Mouse (Mus musculus) left cerebral cortex, adult 9 months (tissue): ENCODE measurements around the gene Tmem270.

ENCODE experiments used
- DNase-seq, 2 experiments: peaks; one replicate each; pipeline ENCODE4 v3.0.0; 2022; ENCODE audit warnings: low spot score in 2 of 2

Gene Tmem270

DNA sequence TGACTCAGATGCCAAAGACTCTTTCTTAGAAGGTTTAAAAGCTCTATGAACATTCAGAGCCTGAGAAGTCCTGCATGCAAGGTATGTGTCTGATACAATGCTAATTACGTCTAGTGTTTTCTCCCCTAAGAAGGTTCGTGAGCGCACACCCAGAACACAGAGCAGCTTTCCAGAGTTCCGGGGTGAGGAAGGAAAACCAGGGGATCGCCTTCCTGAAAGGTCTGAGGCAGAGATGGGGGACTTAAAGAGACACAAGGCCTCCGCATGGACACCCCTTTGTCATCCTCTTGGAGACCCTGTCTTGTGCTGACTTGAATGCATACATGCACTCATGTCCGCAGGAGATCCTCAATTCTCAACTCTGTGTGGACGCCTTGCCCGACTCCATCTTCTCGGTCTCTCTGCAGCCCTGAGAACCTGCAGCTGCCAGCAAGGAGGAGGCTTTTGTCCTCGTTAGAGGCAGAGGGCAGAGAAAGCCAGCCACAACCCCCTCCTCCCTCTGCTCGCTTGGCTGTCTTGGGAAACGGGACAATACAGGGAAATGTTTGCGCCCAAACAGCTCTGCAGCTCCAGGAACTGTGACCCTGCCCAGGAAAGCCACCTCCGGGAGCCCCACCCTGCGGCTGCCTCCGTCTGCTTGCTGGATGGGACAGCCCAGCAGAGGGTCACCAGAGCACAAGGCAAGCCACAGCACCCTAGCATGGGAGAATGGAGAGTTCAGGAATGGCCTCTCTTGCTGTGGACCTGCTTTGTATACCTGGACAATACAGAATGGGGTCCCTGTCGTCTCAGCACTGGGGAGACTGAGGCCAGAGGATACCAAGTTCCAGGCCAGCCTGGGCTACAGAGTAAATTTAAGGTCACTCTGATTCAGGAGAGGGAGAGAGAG lies 18.8 kb downstream of the Tmem270 start:
- no peak for DNase-seq

DNA sequence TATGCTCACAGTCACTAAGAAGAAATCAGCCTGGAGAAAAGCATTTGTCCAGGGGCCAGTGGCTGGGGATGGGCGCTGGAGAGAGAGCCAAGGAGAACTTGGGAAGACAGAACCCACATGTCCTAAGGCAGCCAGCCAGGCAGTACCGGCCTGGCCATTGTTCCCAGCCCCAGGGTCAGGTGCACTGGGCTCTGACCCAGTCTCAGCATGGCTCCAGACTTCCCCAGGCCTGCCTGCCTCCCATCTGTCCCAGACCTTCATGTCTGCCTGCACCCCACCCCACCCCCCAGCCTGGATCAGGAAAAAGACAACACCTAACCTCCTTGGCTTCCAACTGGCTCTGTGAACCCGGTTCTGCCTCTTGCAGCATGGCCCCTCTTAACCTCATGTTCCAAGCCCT lies 23.5 kb downstream of the Tmem270 start:
- DNase-seq: no peak

DNA sequence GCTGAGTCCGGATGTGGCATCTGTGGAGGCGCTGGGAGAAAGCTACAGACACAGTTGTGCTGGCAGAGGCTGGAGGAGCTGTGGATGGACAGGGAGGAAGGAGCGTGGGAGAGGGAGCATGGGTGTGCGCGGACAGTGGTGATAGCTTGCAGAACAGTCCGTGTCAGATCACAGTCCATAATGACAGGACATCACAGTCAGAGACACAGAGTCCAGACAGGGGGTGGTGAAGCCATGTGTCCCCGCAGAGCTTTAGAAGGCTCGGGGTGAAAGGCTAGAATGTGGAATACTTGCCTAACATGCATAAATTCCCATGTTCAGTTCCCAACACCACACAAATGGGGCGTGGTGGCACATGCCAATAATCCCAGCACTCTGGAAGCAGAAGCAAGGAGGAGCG lies 29.7 kb downstream of the Tmem270 start:
- no peak for DNase-seq

DNA sequence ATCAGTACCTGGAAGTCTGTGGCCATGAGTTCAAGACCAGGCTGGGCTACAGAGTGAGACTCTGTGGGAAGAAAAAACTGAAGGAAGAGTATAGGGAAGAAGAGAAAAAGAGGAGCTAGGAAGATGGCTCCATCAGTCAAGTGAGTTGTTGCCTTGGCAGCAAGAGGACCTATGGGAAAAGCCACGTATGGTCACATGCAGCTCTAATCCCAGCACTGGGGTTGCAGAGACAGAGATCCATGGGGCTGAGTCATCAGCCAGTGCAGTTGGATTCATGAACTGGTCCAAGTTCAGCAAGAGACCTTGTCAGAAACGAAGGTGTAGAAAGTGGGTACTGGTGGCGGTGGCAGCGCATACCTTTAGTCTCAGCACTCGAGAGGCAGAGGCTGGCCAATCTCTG lies 31.3 kb downstream of the Tmem270 start:
- no peak for DNase-seq

DNA sequence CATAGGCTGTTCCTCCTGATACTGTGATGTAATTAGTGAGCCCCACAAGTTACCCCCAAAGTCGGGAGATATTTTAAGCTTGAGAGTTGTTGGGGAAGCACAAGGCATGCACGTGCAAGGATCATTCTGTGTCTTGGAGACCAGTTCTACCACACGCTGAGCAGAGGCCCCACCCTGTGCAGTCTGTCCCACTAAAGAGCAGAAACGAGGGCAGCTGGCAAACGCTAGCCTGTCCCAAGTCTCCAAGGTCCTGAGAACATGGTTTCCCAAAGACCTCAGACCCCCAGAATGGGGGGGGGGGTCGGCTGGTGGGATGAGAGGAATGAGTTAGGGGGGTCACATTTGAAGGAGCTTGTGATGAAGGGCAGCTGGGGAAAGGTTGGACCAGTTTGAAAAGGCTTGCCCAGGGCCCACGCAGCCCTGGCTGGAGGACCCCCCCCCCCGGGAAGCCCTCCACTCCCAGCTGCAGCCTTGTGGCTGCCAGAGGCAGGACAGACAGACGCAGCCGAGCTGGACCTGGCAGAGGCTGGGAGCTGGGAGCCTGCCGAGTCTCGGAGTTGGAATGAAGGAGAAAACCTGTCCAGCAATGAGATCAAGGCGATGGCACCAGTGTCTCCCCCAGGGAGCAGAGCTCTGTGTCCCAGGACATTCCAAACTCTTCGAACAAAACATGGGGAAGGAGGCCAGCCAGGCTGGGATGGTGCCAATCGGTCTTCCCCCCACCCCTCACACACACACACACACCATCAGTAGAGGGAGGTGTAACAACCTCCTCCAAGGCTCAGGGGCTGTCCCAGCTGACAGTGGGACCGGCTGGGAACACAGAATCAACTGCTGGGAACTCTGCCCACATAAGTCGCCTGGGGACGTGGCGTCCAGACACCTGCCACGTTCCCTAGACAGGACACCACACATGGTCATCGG lies 32.3 kb downstream of the Tmem270 start:
- DNase-seq: no peak

DNA sequence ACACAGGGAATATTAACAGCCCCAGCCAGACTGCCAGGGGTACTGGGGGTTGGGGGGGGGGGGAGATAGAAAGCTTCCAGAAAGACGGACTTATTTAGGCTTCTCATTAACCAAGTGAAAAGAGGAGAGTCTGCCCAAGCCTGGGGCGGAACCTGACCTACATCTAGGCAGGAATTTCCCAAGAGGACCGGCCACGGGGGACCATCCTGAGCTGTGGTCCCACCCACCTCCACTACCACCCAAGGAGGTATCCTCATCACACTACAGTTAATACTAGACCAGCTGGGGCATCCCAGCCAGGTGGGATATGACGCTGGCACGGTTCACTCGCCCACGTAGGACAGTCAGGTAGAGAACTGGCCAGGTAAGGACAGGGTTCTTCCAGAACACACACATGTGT lies 33.5 kb downstream of the Tmem270 start:
- no peak for DNase-seq

DNA sequence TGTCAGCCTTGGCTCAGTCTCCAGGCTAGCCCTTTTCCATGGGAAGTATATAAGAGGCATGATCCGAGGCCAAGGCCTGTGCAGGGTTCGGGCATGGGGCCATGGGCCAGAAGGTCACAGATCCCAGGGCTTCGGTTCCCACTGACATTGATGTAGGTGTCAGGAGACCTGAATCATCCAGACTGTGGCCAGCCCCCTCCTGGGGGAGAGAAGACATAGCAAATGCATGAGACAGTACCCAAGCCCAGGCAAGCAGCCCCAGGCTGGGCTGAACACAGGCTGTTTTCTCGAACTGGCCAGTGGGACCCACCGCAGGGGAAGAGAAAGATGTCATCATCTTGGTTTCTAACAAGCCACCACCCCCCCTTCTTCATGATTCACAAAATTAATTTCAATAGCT lies 33.9 kb downstream of the Tmem270 start:
- no peak for DNase-seq

DNA sequence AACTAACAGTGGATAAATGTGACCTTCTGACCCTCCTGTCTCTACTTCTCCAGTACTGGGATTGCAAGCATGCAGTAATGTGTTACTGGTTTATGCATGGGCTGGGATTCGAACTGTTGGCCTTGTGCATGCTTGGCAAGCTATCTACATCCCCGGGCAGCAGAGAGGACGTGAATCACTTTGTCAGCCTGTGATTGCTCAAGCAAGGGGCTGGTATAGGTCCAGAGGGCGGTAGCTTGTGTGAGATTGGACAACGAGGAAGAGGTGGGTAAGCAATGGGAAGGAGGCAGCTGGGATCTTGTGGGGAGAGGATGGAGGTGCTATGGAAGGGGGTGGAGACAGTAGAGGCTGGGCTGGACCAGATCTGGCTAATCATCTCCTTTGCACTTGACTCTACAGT lies 38.0 kb downstream of the Tmem270 start:
- no peak for DNase-seq

DNA sequence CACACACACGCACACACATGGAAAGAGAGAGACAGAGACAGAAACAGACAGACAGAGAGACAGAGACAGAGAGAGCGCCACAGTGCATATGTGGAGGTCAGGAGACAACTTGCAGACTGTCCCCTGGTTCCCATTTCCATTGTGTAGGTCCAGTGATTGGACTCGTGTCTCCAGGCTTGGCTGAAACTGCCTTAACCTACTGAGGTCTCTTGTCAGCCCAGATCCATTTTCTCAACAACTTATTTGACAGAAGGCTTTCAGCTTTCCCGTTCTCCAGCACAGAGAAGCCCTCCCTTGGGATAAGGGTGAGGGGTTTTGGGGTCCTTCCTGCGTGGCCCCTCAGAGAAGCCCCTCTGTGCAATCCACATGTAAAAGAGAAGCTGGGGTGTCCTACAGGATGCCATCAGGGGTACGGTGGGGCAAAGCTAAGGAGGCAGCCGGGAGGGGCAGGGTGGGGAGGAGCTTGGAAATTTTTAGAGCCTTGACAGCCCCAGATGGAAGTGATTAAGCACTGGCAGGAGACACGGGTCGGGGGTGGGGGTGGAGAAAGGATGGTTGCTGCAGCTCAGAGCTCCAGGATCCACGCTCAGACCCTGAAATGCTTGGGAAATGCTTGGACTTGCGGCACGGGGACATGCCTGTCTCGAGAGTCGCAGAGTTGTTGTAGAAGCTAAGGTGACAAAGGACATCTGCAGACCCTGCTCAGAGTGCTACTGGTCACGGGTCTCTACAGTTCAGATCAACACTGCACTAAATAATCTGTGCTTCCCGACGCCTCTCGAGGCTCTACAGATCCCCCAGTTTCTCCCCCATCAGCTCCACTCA lies 39.0 kb downstream of the Tmem270 start:
- DNase-seq: no peak

DNA sequence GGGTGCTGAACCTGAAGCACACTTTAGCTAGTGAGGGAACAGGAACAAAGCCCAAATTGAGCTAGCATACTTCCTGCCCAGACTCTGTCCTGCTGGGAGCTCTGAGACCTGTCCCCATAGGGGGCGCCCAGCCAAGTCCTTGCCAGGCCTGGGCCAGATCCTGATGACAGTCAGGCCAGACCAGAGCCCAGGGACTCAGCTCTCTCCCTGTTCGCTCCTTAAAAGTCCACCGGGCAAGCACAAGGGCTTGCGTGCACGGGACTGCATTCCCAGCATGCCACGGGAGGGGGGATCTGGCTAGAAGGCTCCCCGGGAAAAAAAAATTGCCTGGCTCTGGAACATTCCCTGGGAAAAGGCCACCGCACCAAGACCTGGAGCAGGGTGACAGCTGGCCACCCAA lies 41.4 kb downstream of the Tmem270 start:
- DNase-seq: no peak

DNA sequence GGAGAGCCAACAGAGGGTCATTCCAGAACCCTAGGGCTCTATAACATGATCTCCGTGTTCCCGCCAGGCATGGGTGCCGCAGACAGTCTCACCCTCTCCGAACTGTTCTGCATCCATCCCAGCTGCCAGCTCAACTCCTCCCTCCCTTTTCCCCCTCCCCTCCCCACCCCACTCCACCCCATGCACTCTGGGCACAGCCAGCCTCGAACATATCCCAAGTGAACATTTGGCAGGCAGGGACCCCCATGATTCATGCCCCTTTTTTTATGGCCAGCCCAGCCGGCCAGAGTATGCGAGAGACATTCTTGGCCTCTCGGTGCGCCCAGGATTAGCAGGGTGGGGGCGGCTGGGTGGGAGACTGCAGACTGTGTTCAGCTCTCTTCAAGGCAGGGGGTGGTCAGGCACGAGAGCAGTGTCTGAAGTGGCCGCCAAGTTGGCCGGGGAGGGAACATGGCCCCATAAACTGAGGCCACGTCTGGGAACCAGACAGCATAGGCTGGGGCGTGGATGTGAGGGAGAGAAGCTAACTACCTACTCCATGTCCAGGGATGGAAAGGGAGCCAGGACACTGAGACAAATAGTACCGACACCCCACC lies 44.5 kb downstream of the Tmem270 start:
- DNase-seq: no peak

DNA sequence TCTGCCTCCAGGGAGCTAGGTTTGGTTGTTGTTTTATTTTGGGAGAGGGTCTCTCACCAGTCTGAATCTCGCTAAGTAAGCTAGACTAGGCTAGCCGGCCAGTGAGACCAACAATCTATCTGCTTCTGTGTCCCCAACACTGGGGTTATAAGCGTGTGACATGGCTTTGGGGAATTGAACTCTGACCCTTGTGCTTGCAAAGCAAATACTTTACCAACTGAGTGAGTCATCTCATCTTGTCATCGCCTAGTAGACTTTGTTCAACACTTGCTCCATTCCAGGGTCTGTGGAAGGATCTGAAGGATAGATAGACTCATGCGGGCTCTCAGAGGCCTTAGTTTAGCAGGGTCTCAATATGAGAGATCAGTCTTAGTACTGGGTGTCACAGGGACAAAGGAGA lies 47.3 kb downstream of the Tmem270 start:
- no peak for DNase-seq

DNA sequence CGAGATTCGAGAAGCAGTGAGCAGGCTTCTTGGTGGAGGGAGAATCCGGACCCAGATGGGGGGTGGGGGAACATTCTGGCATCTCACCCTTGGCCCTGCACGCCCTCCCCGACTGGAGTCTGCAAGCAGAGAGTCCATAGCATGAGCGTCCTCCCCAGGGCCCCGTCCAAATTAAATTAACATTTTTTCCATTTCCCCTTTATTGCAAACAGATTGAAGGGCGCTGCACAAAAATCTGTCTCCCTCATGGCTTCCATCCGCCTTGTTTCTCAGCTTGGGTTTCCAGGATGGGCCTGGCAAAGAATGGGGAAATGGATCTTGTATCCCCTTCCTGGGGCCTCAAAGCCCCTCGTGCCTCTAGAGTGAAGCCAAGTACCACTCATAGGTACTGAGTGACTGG lies 48.2 kb downstream of the Tmem270 start:
- no peak for DNase-seq

DNA sequence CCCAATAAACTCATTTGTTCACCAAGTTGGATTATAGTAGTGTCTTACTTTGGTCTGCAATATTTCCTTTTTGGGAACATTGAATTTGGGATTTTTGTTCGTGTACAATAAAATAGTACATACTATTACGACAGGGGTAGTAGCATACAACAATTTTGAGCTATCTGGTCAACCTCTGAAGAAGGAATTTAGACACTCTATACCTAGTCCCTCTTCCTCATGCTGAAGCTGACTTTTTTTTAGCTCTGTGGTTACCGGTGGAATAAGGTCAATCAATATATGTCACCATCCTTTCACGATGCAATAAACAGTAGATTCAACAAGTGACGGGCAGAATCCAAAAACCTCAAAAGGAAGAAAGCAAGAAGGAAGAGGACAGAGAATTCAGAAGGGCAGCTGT lies 53.7 kb downstream of the Tmem270 start:
- no peak for DNase-seq
